Mouse (Mus musculus) embryo, embryonic 10 days (tissue): ENCODE data around the gene Sparcl1.

Experiments used
- DNase-seq: peaks from one replicate; pipeline ENCODE4 v3.0.0-alpha.2; 2015; ENCODE audit warnings: low spot score

Sparcl1 gene

DNA sequence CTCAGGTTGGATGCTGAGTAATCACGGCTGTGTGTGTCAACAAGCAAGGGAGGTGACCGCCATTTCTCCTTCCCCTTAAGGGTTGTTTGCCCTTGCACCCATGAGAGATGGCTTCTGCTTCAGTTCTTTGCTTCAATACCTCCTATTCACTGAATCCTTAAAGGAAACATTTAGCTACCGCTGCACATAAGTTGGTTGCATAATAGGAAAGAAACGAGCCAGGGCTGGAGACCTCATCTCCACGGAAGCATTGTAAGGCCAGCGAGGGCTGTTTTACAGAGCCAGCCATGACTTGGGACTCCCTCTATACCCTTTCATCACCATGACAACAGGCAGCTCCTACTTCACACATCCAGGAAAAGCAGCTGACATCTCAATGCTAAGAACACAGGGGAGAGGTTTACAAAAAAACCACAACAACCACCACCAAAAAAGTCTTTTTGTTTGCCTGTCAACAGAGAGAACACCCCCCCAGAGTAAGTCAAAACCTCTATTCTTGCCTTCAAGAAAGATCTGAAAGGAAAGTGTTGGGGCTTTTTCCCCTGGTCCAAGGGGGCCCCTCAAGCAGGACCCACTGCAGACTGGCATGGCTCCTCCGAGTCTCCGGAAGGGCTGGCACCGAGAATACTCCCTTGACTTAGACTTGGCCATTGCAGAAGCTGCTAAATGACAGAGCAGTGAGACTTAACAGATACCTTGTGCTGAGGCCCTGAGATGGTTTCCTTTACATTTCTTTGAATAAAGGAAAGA, 3.2 kb downstream of the Sparcl1 start:
- DNase-seq, result peak; percentile 88

DNA sequence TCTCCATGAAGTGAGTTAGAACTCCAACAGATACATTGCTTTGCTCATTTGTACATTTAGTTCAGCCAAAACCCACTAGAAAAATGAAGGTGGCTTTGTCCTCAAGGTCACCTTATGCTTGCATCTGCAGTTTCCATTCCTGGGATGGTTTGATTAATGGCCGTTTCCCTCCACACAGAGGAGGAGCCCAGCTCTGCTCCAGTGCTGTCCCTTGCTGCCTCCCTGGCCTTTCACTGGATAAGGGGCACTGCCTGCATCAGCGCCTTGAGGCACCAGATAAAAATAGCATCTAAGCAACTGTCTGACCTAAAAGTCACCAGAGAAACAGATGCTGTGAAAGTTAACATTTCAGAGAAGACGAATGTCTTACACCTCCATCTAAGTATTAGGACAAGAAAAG, 4.0 kb downstream of the Sparcl1 start:
- peak; percentile 75 for DNase-seq

GRCm38 (mm10) chr5:104108879-104109369, 4.6 kb downstream of the Sparcl1 start:
- DNase-seq, result peak; percentile 79

- DNase-seq, result peak; percentile 76
Measured at GRCm38 (mm10) chr5:104108127-104108875, 5.2 kb downstream of the Sparcl1 start.

GRCm38 (mm10) chr5:104104111-104104510, 9.4 kb downstream of the Sparcl1 start:
- DNase-seq, result peak; percentile 43

GRCm38 (mm10) chr5:104103171-104103570, 10.4 kb downstream of the Sparcl1 start:
- no peak for DNase-seq

DNA sequence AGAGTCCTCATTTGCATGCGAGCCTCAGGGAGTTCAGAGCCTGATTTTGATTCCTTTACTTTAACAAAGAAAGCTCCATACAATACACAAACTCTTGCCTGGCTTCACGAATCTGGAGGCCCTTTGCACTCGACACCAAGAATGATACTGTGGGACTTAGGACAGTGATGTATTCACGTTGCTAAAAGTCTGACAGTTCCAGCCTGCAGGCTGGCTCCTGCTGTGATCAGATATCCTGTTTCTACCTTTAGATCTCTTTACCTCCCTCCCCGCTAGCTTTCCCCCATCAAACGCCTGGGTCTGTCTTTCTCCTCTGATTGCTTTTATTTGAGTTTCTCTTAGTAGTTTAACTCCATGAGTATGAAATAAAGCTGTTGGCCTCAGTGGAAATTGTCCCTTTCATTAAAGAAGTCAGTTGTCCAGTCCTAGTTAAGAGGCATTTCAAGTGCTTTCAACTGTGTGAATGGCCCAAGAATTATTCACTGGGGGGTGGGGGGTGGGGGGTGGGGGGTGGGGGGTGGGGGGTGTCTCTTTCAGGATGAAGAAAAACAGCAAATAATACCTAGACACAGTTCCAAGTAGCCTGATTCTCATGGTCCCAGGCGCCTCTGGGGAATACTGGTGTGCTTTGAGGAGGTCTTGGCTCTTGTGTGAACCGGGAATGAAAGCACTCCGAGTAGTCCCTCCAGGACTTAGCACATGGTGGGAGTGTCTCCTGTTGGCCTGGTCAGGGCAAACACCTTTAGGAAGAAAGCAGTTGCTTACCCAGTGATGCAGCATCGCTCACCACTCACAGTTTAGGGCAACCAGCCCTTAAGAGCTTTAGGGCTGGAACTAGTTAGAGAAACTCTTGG, 11.6 kb downstream of the Sparcl1 start:
- peak; percentile 57 for DNase-seq

GRCm38 (mm10) chr5:104096078-104096938, 17.2 kb downstream of the Sparcl1 start:
- DNase-seq, result no peak

- no peak for DNase-seq
Measured at GRCm38 (mm10) chr5:104095416-104096077, 18.0 kb downstream of the Sparcl1 start.

- no peak for DNase-seq
Measured at GRCm38 (mm10) chr5:104089751-104090150, 23.8 kb downstream of the Sparcl1 start.

DNA sequence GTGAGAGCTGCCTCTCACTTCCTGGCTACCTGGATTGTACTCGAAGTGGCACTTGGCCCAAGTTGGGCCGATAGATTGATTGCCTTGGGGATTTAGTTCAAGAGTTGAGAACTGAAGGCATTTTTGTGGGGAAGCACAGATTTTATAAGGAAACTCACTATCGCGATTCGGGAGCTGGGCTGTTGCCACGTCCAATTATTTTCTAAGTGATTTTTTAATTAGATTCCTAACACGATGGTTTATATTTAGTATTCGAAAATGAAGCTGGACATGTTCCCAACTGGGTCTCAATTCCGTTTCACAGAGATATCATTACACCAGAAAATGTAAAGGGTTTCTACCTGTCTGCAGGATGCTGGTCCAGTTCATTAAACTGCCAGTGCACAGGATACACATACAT, 28.2 kb downstream of the Sparcl1 start:
- no peak for DNase-seq

DNA sequence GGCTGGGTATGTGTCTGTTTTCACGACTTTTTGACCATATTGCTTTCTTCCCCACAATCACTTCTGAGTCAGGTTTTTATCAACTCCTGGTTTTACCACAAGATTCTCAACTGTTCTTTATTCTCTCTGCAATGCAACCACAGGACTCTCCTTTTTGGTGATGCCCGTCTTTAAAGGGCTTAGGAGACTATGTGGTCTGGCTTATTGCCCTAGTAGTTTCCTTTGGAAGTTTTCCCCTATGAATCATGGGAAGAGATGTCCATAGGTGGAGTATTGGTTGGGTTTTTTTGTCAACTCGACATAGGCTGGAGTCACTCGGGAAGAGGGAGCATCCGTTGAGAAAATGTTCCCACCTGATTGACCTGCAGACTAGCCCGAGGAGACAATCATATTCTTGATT, 32.8 kb downstream of the Sparcl1 start:
- DNase-seq, result no peak

DNA sequence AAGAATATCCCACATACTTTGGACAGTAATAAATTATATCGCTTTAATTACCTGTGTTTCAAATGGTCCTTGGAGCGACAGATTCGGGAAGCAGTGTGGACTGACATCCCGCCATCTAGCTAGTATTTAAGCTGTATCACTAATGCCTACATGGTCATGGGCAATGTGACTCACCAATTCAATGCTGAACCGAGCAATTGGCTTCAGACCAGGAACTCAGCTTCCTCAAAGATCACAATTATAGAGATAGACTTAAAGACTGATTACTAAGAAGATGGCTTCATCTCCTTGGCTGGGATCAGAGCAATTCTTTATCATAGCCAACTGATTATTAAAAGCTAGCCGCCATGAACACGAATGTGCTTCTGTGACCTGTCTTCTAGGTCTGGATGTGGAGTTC, 36.0 kb downstream of the Sparcl1 start, which contains the start of gene Gm17660:
Gene Gm17660, minus strand, starts transcription at position 101 of the 400 bp plus-strand sequence.
- DNase-seq, result no peak

- DNase-seq, result no peak
Measured at GRCm38 (mm10) chr5:104076361-104076760, 37.2 kb downstream of the Sparcl1 start.

- peak; percentile 70 for DNase-seq
Measured at GRCm38 (mm10) chr5:104074388-104074787, 39.1 kb downstream of the Sparcl1 start.

DNA sequence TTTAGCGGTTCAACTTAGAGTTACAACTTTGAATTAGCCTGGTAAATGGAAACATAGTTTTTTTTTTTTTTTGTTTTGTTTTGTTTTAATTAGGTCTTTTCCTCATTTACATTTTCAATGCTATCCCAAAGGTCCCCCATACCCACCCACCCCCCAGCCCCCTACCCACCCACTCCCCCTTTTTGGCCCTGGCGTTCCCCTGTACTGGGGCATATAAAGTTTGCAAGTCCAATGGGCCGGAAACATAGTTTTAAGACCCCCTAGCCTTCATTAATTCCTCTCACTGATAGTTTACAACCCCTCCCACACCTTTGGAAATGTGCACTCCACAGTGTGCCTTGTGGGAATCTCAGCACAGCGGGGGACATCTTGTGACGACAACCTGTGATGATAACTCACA, 39.9 kb downstream of the Sparcl1 start:
- DNase-seq, result no peak

DNA sequence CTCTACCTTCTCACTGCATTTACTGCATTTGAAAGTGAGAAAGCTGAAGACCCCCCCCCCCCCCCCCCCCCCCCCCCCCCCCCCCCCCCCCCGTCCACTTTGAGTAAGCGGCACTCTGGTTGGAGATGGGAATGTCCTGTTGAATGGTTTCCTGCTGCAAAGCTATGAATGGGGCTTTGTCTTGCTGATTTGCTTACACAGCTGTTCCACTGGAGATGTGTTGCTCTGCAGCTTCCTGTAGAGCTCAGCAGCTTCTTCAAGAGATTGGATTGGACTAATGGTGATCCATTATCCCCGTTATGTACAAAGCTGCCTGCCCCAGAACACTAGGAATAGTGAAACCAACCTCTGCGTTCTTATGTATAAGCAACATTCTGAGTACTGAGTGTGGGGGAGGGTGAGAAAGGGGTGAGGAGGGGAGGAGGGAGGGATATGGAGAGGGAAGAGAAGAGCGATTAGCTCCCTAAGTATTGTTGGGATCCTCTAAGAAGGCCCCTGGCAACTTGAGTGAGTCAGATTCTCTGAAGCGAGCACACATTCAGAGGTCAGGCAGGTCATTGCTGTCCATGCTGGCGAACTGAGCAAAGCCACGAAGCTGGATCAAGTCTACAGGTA, 41.2 kb downstream of the Sparcl1 start:
- peak; percentile 84 for DNase-seq

DNA sequence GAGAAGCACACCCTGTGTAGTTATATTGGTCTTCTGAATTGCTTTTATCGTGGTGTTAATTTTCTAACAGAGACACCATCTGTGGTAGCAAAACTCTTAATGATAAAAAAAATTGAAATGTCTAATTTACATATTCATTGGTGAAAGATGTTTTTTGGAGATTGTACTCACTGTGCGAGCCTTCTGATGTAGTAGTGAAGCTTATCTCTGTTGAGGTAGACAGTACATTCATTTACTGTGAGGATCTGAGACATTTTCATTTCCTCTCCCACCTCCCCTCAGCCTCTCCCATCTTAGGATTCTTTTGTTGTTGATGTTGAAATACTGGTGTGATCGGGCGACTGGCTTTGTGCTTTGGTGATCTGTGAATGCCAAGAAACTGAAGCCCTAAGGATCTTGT, 42.5 kb downstream of the Sparcl1 start:
- DNase-seq, result no peak

DNA sequence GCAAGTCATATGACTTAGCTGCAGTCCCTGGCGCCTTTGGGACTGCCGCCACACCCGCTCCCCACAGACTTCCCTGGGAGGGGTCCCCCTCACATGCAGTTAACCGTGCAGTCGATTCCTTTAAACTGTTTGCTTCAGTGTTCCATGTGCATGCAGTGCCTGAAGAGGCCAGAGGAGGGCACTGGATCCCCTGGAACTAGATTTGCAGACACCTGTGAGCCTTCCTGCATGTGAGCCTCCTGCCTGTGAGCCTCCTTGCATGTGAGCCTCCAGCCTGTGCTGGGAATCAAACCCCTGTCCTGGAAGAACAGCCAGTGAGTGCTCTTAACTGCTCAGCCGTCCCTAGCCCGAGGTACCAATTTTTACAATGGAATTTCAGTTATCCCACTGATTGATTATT, 44.8 kb downstream of the Sparcl1 start:
- peak; percentile 52 for DNase-seq
